Mouse (Mus musculus): ENCODE measurements around the gene Tlr3. TPM values are rescaled to one million over a fixed set of nuclear protein-coding genes. Genes with fewer than 3 reads are reported as not detected.

Tlr3 gene
- 0.54 and 0.73 TPM in 2 replicates for polyA plus RNA-seq (2012; rRNA removed)

GRCm38 (mm10) chr8:45410882-45411281 lies at the start of gene Tlr3:
Gene Tlr3 (minus strand): TSS chr8:45411080.

GRCm38 (mm10) chr8:45381963-45382347 lies 28.9 kb downstream of the Tlr3 start, which contains the start of gene Fam149a:
Gene Fam149a (minus strand): TSS chr8:45382291.

Other genes with a start within 250 kb of the Tlr3 start
- gene F11, start 149.0 kb downstream of the Tlr3 start, polyA plus RNA-seq (2012; rRNA removed): 8.2 and 11.4 TPM in 2 replicates
- gene Klkb1, start 116.2 kb downstream of the Tlr3 start, polyA plus RNA-seq (2012; rRNA removed): 4.2 and 5.2 TPM in 2 replicates
- 0.02 and 0.09 TPM in 2 replicates for gene Gm45753, start 102.6 kb downstream of the Tlr3 start, polyA plus RNA-seq (2012; rRNA removed)
- 2.4 and 2.9 TPM in 2 replicates for gene Cyp4v3, start 77.9 kb downstream of the Tlr3 start, polyA plus RNA-seq (2012; rRNA removed)
- gene Fam149a, start 28.8 kb downstream of the Tlr3 start, polyA plus RNA-seq (2012; rRNA removed): 1.3 and 1.5 TPM in 2 replicates
- gene Sorbs2, start 96.7 kb upstream of the Tlr3 start, polyA plus RNA-seq (2012; rRNA removed): 3.6 and 3.8 TPM in 2 replicates